Mouse (Mus musculus): ENCODE measurements around the gene Tmem161a. TPM values are rescaled to one million over a fixed set of nuclear protein-coding genes. Genes with fewer than 3 reads are reported as not detected.

Gene Tmem161a
- polyA plus RNA-seq, 1 experiment from 2014 or later: 50.5 TPM

- 68% methylated on average over 1 of the region's 1 CpGs for WGBS
- H3K4me1 ChIP-seq (ENCODE audit: insufficient read depth): peaks cover 3% of the 10 kb centered on the region; the same call in 1 of the 2 replicates
- no peak overlapping the region for H3K9ac ChIP-seq
- H3K4me2 ChIP-seq: no peak overlapping the region
- no peak for DNase-seq
- no peaks in the 10 kb centered on the region for H3K27me3 ChIP-seq (ENCODE audit: insufficient read depth, low read length)
- no peak for TF ChIP-seq CTCF (IDR thresholded peaks at IDR 0.05; ENCODE audit: low read depth)
- no peak overlapping the region for H3K4me3 ChIP-seq (ENCODE audit: low read depth, low read length)
- H3K27ac ChIP-seq (ENCODE audit: low read depth): no peak overlapping the region
- no peak for ATAC-seq (ENCODE audit: insufficient read depth)
- no peaks in the 10 kb centered on the region for H3K9me3 ChIP-seq (ENCODE audit: low read depth, low read length)
- H3K36me3 ChIP-seq (ENCODE audit: insufficient read depth): no peaks in the 10 kb centered on the region
These were observed 32.6 kb downstream of the Tmem161a start for GRCm38 (mm10) chr8:70204757-70205156.

GRCm38 (mm10) chr8:70208130-70208529, 36.0 kb downstream of the Tmem161a start:
- Histone ChIP-seq H3K27me3 (ENCODE audit: insufficient read depth, low read length) (no peaks in the 10 kb centered on the region), H3K27ac (ENCODE audit: low read depth) (no peak overlapping the region), H3K4me1 (ENCODE audit: insufficient read depth) (no peaks in the 10 kb centered on the region), H3K9ac (no peak overlapping the region), H3K4me2 (no peak overlapping the region), H3K4me3 (ENCODE audit: low read depth, low read length) (no peak overlapping the region), H3K36me3 (ENCODE audit: insufficient read depth) (no peaks in the 10 kb centered on the region), H3K9me3 (ENCODE audit: low read depth, low read length) (no peaks in the 10 kb centered on the region)
- DNase-seq: no peak
- no peak for ATAC-seq (ENCODE audit: insufficient read depth)
- TF ChIP-seq CTCF (IDR thresholded peaks at IDR 0.05; ENCODE audit: low read depth): no peak
- 30% methylated on average over 1 of the region's 1 CpGs for WGBS

DNA sequence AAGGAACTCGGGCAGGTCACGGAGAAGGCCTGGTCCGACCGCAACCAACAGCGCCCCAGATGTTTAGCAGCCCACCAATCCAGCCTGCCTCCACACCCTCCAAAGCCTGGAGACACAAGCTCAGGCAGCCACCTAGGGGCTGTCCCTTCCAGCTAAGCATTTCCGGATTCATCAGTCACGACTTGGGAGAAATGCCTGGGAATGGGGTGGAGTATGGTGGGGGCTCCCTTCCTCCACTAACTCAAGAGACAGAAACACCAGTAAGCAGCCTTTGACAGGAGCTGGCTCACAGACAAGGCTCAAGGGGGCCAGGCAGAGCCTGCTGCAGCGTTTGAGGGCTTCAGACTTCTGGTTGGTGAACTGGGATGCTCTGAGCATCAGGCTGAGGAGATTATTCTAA, 38.4 kb downstream of the Tmem161a start:
- H3K4me2 ChIP-seq: peak overlapping the region; percentile 91
- no peaks in the 10 kb centered on the region for H3K36me3 ChIP-seq (ENCODE audit: insufficient read depth)
- H3K9ac ChIP-seq: no peak overlapping the region
- no peaks in the 10 kb centered on the region for H3K4me1 ChIP-seq (ENCODE audit: insufficient read depth)
- ATAC-seq (ENCODE audit: insufficient read depth) (no peak), DNase-seq (peak; percentile 42)
- TF ChIP-seq CTCF (IDR thresholded peaks at IDR 0.05; ENCODE audit: low read depth): no peak
- no peak overlapping the region for H3K27ac ChIP-seq (ENCODE audit: low read depth)
- no peak overlapping the region for H3K4me3 ChIP-seq (ENCODE audit: low read depth, low read length)
- no peaks in the 10 kb centered on the region for H3K27me3 ChIP-seq (ENCODE audit: insufficient read depth, low read length)
- H3K9me3 ChIP-seq (ENCODE audit: low read depth, low read length): no peaks in the 10 kb centered on the region
- 14% methylated on average over 8 of the region's 8 CpGs for WGBS

DNA sequence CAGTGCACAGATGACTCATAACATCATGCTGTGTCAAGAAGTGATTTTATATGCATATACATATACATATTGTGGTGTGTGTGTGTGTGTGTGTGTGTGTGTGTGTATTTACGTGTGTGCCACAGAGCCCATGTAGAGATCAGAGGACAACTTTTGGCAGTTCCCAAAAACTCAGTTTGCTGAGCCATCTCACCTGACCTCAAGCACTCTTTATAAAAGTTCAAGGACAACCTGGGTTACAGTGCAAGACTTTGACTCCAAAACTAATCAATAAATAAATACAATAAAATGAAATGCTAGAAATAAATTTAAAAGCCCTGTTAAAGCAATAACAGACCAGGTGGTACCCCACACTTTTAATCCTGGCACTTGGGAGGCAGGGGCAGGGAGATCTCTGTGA, 39.1 kb downstream of the Tmem161a start:
- H3K4me1 ChIP-seq (ENCODE audit: insufficient read depth): no peaks in the 10 kb centered on the region
- no peak for TF ChIP-seq CTCF (IDR thresholded peaks at IDR 0.05; ENCODE audit: low read depth)
- WGBS: 86% methylated on average over 1 of the region's 1 CpGs
- no peaks in the 10 kb centered on the region for H3K36me3 ChIP-seq (ENCODE audit: insufficient read depth)
- no peaks in the 10 kb centered on the region for H3K27me3 ChIP-seq (ENCODE audit: insufficient read depth, low read length)
- peak overlapping the region; percentile 91 for H3K4me2 ChIP-seq
- no peaks in the 10 kb centered on the region for H3K9me3 ChIP-seq (ENCODE audit: low read depth, low read length)
- ATAC-seq (ENCODE audit: insufficient read depth) (no peak), DNase-seq (no peak)
- peak overlapping the region; percentile 53 for H3K9ac ChIP-seq
- H3K4me3 ChIP-seq (ENCODE audit: low read depth, low read length): peak overlapping the region; percentile 58
- no peak overlapping the region for H3K27ac ChIP-seq (ENCODE audit: low read depth)

- H3K9ac ChIP-seq: peak overlapping the region; percentile 53
- H3K27ac ChIP-seq (ENCODE audit: low read depth): 0 out of 2 replicates have a peak overlapping the region, but pooled peaks have one; percentile 31
- no peaks in the 10 kb centered on the region for H3K9me3 ChIP-seq (ENCODE audit: low read depth, low read length)
- H3K4me2 ChIP-seq: peak overlapping the region; percentile 91
- peak overlapping the region; percentile 58 for H3K4me3 ChIP-seq (ENCODE audit: low read depth, low read length)
- no peak for TF ChIP-seq CTCF (IDR thresholded peaks at IDR 0.05; ENCODE audit: low read depth)
- no peaks in the 10 kb centered on the region for H3K27me3 ChIP-seq (ENCODE audit: insufficient read depth, low read length)
- ATAC-seq (ENCODE audit: insufficient read depth) (no peak), DNase-seq (no peak)
- H3K36me3 ChIP-seq (ENCODE audit: insufficient read depth): no peaks in the 10 kb centered on the region
- H3K4me1 ChIP-seq (ENCODE audit: insufficient read depth): no peaks in the 10 kb centered on the region
- 2% methylated on average over 31 of the region's 31 CpGs for WGBS
These were observed 39.6 kb downstream of the Tmem161a start for GRCm38 (mm10) chr8:70211726-70212111.

GRCm38 (mm10) chr8:70212112-70213055, 40.2 kb downstream of the Tmem161a start, which contains the start of gene Slc25a42:
Gene Slc25a42 (minus strand): TSS chr8:70212305.
- Histone ChIP-seq H3K4me2 (peak within 1 kb of the TSS; percentile 91), H3K27ac (ENCODE audit: low read depth) (0 out of 2 replicates have a peak within 1 kb of the TSS, but pooled peaks have one; percentile 31), H3K9ac (peak within 1 kb of the TSS; percentile 53), H3K4me3 (ENCODE audit: low read depth, low read length) (peak within 1 kb of the TSS; percentile 58), H3K27me3 (ENCODE audit: insufficient read depth, low read length) (no peaks in the 10 kb centered on the region), H3K36me3 (ENCODE audit: insufficient read depth) (no peaks in the 10 kb centered on the region), H3K4me1 (ENCODE audit: insufficient read depth) (no peaks in the 10 kb centered on the region), H3K9me3 (ENCODE audit: low read depth, low read length) (no peaks in the 10 kb centered on the region)
- DNase-seq (peak; percentile 99), ATAC-seq (ENCODE audit: insufficient read depth) (peak; percentile 99)
- under 1% methylated on average over 66 of the region's 66 CpGs for WGBS
- no peak for TF ChIP-seq CTCF (IDR thresholded peaks at IDR 0.05; ENCODE audit: low read depth)

DNA sequence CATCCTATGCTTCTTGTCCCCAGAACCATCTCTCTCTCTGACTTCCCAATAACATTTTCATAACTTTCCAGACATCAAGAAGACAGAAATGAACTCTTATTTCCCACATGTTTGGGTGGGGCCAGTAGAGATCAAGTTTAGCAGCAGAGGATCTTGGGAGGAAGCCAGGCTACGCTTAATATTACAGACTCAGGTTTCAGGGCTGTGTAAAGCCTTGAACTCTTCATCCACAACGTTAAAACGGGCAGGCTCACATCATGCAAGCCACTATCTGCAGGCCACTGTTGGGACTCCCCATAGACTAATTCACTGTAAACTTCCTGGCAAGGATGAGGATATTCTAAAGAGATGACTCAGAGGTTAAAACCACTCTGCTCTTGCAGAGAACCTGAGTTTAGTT, 42.3 kb downstream of the Tmem161a start:
- 63% methylated on average over 3 of the region's 3 CpGs for WGBS

More for the DNA sequence above, 42.3 kb downstream of the Tmem161a start:
- no peak overlapping the region for H3K4me3 ChIP-seq (ENCODE audit: low read depth, low read length)
- no peak overlapping the region for H3K9ac ChIP-seq
- no peaks in the 10 kb centered on the region for H3K36me3 ChIP-seq (ENCODE audit: insufficient read depth)
- DNase-seq: no peak
- TF ChIP-seq CTCF (IDR thresholded peaks at IDR 0.05; ENCODE audit: low read depth): no peak
- no peaks in the 10 kb centered on the region for H3K9me3 ChIP-seq (ENCODE audit: low read depth, low read length)
- no peak for ATAC-seq (ENCODE audit: insufficient read depth)
- no peak overlapping the region for H3K27ac ChIP-seq (ENCODE audit: low read depth)
- H3K27me3 ChIP-seq (ENCODE audit: insufficient read depth, low read length): no peaks in the 10 kb centered on the region
- H3K4me2 ChIP-seq: no peak overlapping the region
- no peaks in the 10 kb centered on the region for H3K4me1 ChIP-seq (ENCODE audit: insufficient read depth)
